Mouse (Mus musculus): ENCODE measurements around the gene Trip6.

The Trip6 gene

GRCm38 (mm10) chr5:137338256-137338655, 24.1 kb upstream of the Trip6 start:
- DNase-seq, result peak; percentile 93

- DNase-seq, result peak; percentile 18
Observed at GRCm38 (mm10) chr5:137337190-137337589, 23.0 kb upstream of the Trip6 start.

DNA sequence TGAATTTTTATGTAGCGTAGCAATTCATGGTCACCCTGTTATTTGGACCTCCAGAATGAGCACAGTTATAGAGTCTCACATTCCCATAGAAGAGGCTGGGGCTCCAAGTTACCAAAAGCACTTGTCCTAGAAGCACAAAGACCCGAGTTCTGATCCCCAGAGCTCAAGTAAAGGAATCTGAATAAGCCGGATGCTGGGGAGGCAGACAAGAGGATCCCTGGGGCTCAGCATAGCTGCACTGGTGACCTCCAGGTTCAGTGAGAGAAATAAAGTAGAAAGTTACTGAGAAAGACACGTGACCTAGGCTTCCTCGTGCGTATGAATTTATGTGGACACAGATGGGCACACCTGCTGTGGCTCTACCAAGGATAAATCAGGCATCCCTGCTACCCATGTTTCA, 20.9 kb upstream of the Trip6 start:
- DNase-seq, result no peak

GRCm38 (mm10) chr5:137334317-137334716, 20.1 kb upstream of the Trip6 start:
- no peak for DNase-seq

DNA sequence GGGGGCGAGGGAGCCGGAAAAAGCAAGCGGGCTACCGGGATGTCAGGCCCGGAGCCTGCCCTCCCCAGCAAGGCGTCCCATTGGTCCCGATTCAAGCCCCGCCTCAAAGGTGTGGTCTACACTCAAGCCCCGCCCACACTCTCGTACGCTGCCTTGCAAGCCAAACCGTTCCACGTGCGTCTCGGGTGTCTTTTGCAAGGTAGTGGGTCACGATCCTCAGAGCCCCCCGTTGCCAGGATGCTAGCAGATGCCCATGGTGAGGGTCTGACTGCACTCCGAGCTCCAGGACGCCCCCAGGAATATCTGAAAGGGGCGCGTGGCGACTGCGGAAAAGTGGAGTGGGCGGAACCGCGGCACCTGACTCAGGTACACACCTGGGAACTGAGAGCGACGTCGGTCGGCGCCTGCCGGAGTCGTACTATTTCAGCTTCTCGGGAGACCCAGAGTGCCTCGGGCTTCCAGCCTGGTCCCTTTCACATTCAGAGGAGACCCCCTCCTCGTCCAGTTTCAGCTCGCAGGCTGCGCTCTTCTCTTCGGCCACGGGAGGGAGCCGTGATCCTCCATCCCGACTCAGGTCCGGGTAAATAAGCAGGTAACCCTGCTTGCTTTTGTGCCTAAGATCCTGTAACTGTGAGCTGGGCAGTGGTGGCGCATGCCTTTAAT, 19.4 kb upstream of the Trip6 start, which contains the start of gene Slc12a9:
Gene Slc12a9 (minus strand): TSS at position 86 of the 663 bp plus-strand sequence.
- peak; percentile 93 for DNase-seq

GRCm38 (mm10) chr5:137332857-137333511, 18.8 kb upstream of the Trip6 start:
- DNase-seq, result no peak

- DNase-seq, result no peak
Observed at GRCm38 (mm10) chr5:137330910-137331309, 16.7 kb upstream of the Trip6 start.

DNA sequence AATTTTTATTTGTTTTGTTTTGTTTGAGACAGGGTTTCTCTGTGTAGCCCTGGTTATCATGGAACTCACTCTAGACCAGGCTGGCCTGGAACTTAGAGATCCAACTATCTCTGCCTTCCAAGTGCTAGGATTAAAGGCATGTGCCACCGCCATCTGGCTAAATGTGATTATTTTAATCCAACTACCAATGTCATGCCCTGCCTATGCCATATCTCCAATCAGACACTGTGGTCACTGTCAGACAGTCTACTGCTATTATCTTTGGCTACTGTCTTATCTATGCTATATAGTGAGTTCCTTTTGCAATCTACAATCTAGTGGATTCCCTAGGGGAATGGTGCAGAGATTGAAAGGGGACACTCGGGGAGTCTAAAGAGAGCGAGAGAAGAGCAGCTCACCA, 6.8 kb upstream of the Trip6 start:
- no peak for DNase-seq

DNA sequence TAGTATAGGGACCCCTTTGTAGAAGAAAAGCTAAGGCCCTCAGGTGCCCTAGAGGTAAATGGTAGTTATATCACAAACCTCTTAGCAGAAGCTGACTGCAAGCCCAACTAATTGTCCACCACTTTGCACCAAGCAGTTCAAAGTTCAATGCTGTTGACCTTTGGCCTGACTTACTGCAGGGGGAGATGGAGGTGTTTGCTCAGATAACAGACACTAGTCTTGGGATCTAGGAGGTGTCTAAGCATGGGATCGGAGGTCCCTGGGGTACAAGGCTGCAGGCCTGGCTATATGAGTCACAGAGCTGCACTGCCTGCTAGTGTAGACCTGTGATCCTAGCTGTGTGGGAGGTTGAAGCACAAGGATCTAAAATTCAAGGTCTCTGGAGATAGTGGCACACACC, 4.4 kb upstream of the Trip6 start:
- DNase-seq, result no peak

DNA sequence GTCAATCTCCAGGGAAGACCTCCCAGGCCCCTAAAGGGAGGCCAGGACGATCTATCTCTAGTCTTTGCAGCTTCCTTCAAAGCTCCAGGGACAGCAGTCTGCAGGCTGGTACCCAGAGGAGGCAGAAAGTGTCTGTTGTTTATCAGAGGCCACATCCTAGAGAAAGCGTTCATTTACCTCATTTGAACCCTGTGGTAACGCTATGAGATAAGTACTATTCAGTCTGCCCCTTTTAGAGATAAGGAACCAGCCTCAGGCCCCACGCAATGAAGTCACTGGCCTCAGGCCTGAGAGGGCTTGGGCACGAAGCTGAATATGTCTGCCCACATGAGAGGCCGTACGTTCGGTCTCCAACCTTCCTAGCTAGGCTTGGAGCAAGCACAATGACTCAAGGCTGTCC, 3.2 kb upstream of the Trip6 start:
- no peak for DNase-seq

DNA sequence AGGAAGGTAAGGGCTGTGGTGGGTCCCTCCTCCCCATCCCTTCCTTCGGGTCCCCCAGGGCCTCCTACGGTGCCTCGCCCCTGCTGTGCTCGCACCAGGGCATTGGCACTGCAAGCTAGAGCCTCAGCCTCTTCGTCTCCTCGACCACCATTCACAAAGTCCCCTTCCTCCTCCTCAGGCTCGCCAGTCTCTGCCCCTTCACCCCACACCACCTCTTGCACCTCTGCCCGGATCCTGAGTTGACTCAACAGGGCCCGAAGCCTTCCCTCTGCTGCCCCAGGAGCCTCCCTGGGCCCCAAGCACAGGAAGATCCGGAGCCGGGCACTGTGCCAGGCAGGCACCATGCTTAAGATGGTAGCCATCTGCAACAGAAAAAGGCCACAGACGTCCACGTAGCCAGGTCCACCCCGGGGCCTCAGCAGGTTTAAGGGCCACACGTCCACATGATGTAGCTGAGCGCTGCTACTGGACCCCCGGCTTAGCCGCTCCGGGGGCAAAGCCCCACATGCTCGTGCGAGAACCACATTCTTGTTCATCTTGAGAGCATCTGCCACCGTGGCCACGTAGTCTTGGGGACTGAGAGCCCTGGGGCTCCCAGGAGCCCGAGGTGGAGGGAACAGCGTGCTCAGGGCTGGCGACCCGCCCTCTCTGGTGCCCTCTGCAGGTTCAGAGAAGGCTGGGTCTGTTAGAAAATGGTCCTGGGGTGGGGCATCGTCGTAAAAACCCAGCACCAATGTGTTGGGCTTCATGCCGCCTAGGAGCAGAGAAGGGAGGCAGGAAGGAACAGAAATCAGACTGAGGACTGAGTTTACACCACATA, 1.1 kb upstream of the Trip6 start:
- DNase-seq, result no peak

DNA sequence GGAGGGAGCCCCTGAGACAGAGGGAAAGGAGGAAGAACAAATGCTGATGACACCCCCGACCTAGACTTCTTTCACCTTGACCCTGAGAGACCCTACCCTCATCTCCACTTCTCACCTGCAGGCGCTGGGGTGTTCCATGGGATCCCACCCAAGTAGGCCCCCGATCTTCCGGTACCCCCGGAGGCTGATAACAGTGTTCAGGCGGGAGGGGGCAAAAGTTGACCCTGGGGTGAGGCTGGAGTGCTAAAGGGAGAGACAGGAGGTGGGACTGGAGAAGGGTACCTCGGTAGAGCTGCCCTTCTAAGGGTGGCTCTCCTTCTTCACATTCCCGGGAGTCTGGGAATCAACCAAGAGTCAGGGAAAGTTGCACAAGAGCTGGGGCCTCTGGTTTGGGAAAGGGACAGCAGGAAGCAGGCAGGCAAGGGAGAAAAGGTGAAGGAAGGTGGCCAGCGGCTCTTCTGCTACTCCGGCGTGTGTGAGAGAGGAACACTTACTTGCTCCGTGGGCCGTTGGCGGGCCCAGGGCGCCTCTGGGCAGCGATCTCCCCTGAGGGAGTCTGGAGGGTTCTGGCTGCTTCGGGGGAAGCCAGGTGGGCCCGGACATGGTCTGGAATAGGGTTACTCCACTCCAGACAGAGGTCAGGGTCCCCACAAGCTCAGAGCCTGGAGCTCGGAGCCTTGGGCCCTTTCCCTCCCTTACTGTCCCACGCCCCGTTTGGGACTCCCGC, 575 bp downstream of the Trip6 start:
- no peak for DNase-seq

- no peak for DNase-seq
Observed at GRCm38 (mm10) chr5:137308356-137308755, 5.8 kb downstream of the Trip6 start.

DNA sequence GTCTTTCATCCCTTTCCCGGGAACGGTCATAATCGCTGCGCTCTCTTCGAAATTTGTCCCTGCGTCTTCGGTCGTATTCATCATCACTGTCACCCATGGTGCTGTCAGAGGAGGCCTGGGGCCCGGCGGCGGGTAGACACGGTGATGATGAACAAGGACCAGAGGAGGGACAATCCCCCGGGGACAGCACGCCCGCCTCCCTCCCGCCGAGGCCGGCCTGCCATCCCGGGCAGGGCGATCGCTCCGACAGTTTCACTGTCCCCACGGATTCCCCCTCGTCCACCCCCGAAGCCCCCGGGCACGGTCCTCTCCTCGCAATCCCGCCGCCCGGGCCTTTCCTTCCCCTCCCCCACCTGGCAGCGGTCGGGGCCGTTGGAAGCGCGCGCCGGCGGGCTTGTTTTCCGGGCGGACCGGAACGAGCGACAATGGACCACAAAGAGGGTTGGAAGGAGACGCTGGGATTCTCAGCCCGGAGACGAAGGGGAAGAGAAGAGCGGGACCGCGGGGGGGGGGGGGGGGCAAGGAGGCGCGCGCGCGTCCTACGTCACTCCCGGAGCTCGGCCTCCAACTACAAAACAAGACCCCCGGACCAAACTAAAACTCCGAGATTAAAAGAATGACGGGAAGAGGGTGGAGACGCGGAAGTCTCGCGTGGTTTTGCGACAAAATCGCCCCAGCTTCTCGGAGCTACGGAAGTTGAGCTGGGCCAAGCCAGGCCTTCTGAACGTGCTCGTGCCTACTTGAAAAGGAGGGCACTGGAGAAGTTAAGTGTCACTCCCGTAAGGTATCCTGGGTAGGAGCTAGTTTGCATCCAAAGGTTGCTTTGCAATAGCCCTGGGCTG, 6.9 kb downstream of the Trip6 start, which contains the start of gene Srrt:
Gene Srrt (minus strand): TSS at position 604 of the 842 bp plus-strand sequence.
- peak; percentile 91 for DNase-seq

DNA sequence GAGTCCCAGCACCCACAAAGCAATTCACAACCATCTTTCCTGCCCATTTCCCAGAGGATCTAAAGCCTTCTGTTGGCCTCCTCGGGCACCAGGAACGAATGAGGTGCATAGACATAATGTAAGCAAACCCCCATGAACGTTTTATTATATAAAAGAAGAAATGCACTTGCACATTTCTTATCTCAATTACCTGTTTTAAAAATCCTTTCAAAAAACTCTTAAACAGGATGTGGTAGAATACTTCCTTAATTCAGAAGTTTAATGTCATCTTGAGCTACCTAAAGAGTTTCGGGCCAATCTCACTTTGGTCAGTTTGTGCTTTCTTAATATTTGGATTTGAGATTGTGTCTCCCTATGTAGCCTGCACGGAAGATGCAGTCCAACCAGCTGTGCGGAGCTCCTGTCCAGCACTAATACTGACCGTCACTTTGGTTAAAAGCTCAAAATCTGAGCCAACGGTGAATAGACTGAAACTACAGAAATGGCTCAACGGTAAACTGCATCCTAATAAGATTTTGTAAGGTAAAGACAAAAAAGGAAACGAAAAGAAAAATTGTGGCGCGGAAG, 7.7 kb downstream of the Trip6 start:
- no peak for DNase-seq

DNA sequence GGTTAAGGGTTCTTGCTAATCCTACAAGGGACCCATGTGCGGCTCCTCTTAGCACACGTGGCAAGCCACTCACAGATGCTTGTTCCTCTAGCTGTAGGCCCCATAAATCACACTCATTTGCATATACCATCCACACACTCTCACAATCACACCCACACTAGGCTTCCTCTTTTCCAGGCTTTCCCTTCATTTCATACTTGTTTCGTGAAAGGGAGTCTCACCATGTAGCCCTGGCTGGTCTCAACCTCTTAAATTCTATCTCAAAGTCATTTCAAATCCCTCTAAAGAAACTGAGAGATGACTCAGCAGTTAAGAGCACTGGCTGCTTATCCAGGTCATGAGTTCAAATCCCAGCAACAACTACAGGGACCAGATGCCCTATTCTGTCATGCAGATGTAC, 8.4 kb downstream of the Trip6 start:
- no peak for DNase-seq

GRCm38 (mm10) chr5:137304816-137305215, 9.4 kb downstream of the Trip6 start:
- no peak for DNase-seq

DNA sequence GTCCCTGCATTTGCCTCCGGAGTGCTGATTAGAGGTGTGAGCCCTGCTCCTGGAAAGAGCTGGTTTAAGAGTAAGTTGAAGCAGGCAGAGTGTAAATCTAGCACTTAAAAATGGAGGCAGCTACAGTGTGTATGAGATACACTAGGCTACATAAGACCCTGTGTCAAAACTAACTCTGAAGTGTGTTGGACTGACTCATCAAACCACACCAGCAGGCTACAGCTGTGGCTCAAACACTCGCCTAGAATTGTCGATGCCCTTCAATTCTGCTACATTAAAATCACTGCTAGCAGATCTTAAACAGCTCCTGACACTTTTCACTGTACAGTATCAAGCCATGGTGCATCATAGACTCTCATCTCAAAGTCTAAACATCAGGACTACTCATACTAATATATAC, 10.0 kb downstream of the Trip6 start:
- DNase-seq, result no peak

GRCm38 (mm10) chr5:137303609-137304008, 10.6 kb downstream of the Trip6 start:
- no peak for DNase-seq

GRCm38 (mm10) chr5:137301253-137301652, 13.0 kb downstream of the Trip6 start:
- peak; percentile 45 for DNase-seq

DNA sequence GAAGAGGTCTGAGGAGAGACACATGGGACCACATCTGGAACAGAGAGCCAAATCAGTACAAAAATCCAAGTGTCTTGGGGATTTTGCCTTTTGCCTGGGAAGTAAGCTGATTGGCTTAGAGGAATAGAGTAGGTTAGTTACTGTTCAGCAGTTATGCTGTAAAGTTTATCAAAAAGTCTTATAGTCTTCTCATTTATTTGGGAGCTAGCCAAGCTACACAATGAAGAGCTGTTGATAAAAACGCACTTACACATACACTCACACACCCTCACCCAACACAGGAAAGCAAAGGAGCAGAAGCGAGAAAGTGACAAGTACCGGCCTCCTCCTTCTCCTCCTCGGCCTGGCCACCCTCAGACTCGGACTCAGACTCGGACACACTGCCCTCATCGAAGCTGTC, 15.0 kb downstream of the Trip6 start:
- no peak for DNase-seq

DNA sequence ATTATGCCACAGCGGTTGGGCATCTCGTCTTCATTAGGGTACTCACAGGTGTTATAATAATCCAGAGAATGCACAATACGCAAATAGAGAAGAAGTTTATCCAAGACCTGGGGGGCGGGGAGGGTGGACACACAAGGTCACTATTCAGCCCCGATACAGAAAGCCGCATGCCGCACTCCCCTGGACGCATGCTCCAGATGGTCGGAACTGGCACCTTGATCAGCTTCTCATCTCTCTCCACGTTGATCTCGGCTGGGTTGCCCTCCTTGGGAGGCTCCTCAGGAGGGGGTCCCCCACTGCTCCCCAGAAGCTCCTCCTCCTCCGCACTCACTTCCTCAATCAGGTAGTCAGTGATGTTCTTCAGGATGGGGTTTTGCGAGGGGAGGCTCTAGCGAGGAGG, 17.1 kb downstream of the Trip6 start:
- peak; percentile 39 for DNase-seq

Data from cerebellum, adult 11-12 months (tissue).